Mouse (Mus musculus) embryonic facial prominence, embryonic 11.5 days (tissue): Measurements from ENCODE around the gene Sv2c. TPM values are rescaled to one million over a fixed set of nuclear protein-coding genes. Genes with fewer than 3 reads are reported as not detected.
A peak's percentile ranks its signal among the peaks of the same experiment; 100 is the strongest.

ENCODE experiments used
- ATAC-seq: fragments of 200-750 bp; cut with Nextera tagmentation; replicated peaks from 2 replicates; pipeline ENCODE4 v1.8.0; 2017; ENCODE audit warnings: low read depth; ENCODE audit not compliant: insufficient number of reproducible peaks, low FRiP score, low TSS enrichment
- DNase-seq: peaks from one replicate; pipeline ENCODE4 v3.0.0-alpha.2; 2015; ENCODE audit warnings: low spot score
- H3K27ac ChIP-seq: fragments of 300-500 bp; sonication (generic); replicated peaks from 2 replicates; pipeline ENCODE4 v1.5.1; 2014; ENCODE audit warnings: mild to moderate bottlenecking, low read depth, low read length, control low read depth
- H3K27me3 ChIP-seq: fragments of 300-500 bp; sonication (generic); 2 replicates; pipeline ENCODE4 v1.6.1; 2014; ENCODE audit warnings: mild to moderate bottlenecking, low read length, moderate library complexity, mixed read lengths; ENCODE audit not compliant: control insufficient read depth, insufficient read depth
- H3K36me3 ChIP-seq: fragments of 300-500 bp; sonication (generic); replicated peaks from 2 replicates; pipeline ENCODE4 v1.6.1; 2014; ENCODE audit warnings: low read depth, mild to moderate bottlenecking, low read length, moderate library complexity, mixed read lengths; ENCODE audit not compliant: control insufficient read depth, insufficient read depth
- H3K4me1 ChIP-seq: fragments of 300-500 bp; sonication (generic); 2 replicates; pipeline ENCODE4 v1.6.1; 2014; ENCODE audit warnings: low read length, mixed read lengths; ENCODE audit not compliant: control insufficient read depth, insufficient read depth
- H3K4me2 ChIP-seq: fragments of 300-500 bp; sonication (generic); 2 replicates; pipeline ENCODE4 v1.6.1; 2014; ENCODE audit warnings: low read depth, mild to moderate bottlenecking, control low read depth, low read length, moderate library complexity
- H3K4me3 ChIP-seq: fragments of 300-500 bp; sonication (generic); 2 replicates; pipeline ENCODE4 v1.5.1; 2014; ENCODE audit warnings: low read depth, low read length, control low read depth
- H3K9ac ChIP-seq: fragments of 300-500 bp; sonication (generic); replicated peaks from 2 replicates; pipeline ENCODE4 v1.6.1; 2014; ENCODE audit warnings: mild to moderate bottlenecking, control low read depth, low read length
- H3K9me3 ChIP-seq: fragments of 300-500 bp; sonication (generic); replicated peaks from 2 replicates; pipeline ENCODE4 v1.6.1; 2016; ENCODE audit warnings: mild to moderate bottlenecking, low read length, inconsistent platforms, mixed read lengths; ENCODE audit not compliant: control insufficient read depth
- WGBS: fragments of 180-500 bp; shearing (Covaris S2); extraction: QIAGEN DNeasy Blood & Tissue Kit; methylation state at CpG from one replicate; pipeline ENCODE4 v1.1.7; 2014; 5-methylcytosine and 5-hydroxymethylcytosine counted together
- polyA plus RNA-seq: library from polyadenylated mRNA; unstranded; fragments of >200 nt; fragmentation: Nextera tagmentation; extraction: Ambion mirVana; gene quantifications from 2 replicates; pipeline ENCODE4 v1.2.1, GENCODE M21; 2014

Gene Sv2c
- polyA plus RNA-seq, 1 experiment from 2014 or later: 1.7 TPM

DNA sequence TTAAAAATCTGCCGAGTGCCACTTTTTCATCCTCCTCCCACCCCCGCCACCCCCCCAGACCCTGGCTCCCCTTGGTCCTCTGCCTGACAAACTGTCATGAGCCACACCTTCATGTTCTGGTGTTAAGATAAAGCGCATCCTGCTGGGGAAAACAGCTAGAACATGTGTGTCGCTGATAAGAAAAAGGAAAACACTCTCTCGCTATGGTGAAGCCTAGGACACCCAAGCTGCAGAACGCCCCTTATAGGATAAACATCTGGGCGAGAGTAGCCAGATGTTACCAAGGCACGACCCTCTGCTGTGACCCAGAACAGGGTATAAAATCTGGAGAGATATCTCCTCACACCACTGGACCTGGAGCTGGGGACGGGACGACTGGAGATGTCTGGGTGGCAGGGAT, 167.2 kb downstream of the Sv2c start:
- H3K27ac ChIP-seq: 0 out of 2 replicates have a peak overlapping the region, but pooled peaks have one; percentile 28
- DNase-seq (no peak), ATAC-seq (no peak)
- no peaks in the 10 kb centered on the region for H3K36me3 ChIP-seq
- peaks cover under 1% of the 10 kb centered on the region; the same call in 1 of the 2 replicates for H3K4me1 ChIP-seq
- no peak overlapping the region for H3K4me2 ChIP-seq
- 62% methylated on average over 10 of the region's 10 CpGs for WGBS
- no peaks in the 10 kb centered on the region for H3K9me3 ChIP-seq
- no peak overlapping the region for H3K4me3 ChIP-seq
- no peak overlapping the region for H3K9ac ChIP-seq
- no peaks in the 10 kb centered on the region for H3K27me3 ChIP-seq

DNA sequence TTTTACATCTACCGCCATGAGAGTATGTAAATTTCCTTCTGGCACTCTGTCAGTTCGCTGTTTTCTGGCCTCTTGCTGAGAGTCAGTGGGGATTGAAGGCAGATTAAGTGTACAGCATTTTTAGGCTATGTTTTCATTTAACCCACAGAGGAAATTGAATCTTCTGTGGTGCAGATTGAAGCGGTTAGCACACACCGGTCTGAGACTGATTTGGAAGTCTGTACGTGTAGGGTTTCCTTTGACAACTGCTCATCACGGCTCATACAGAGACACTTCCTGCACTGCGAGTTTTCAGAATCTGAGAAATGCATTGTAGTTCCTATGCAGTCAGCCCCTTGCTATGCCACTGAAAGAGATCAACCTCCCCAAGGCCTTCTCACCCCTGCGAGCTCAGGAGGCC, 168.2 kb downstream of the Sv2c start:
- H3K27me3 ChIP-seq: no peaks in the 10 kb centered on the region
- H3K9me3 ChIP-seq: no peaks in the 10 kb centered on the region
- H3K27ac ChIP-seq: no peak overlapping the region; the same call in 1 of the 2 replicates
- no peaks in the 10 kb centered on the region for H3K36me3 ChIP-seq
- WGBS: 29% methylated on average over 8 of the region's 8 CpGs
- no peak overlapping the region for H3K9ac ChIP-seq
- H3K4me3 ChIP-seq: no peak overlapping the region
- H3K4me1 ChIP-seq: peaks cover 3% of the 10 kb centered on the region
- DNase-seq (peak; percentile 57), ATAC-seq (no peak)
- no peak overlapping the region for H3K4me2 ChIP-seq

DNA sequence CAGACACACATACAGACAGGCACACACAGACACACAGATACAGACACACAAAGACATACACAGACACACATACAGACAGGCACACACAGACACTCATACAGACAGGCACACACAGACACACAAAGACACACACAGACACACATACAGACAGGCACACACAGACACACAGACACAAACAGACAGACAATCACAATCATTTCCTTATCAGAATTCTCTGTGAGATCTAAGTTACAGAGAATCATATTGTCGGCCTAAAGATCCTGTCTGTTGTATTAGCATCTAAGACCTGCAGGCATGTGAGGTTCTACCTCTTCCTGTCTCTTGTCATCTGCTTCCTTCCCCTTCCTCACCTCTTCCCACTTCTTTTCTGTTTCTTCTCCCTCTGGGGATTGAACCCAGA, 168.7 kb downstream of the Sv2c start:
- ATAC-seq (no peak), DNase-seq (no peak)
- Histone ChIP-seq H3K4me3 (no peak overlapping the region), H3K9me3 (no peaks in the 10 kb centered on the region), H3K27ac (no peak overlapping the region; the same call in 1 of the 2 replicates), H3K4me2 (no peak overlapping the region), H3K4me1 (peaks cover 3% of the 10 kb centered on the region), H3K36me3 (no peaks in the 10 kb centered on the region), H3K27me3 (no peaks in the 10 kb centered on the region), H3K9ac (no peak overlapping the region)
- 70% methylated on average over 1 of the region's 1 CpGs for WGBS

DNA sequence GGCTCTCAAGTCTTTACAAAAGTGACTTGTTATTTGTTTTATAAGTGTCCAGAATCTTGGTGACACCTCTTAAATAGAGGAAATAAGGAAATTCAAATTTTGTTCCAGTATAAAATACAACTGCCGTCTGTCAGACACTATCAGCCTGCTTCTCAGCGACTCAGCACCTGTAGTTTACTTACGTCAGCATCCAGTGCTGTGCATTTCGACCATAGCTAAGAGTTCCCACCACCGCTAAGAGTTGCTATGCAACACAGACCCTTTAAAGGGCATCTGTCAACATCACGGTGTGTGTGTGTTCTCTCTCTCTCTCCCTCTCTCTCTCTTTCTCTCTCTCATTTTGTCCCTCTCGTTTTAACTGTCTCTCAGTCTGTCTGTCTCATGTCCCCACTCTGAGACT, 170.5 kb downstream of the Sv2c start:
- Histone ChIP-seq H3K4me2 (no peak overlapping the region; the same call in 1 of the 2 replicates), H3K36me3 (no peaks in the 10 kb centered on the region), H3K9ac (no peak overlapping the region), H3K4me3 (no peak overlapping the region; the same call in 1 of the 2 replicates), H3K9me3 (no peaks in the 10 kb centered on the region), H3K27me3 (no peaks in the 10 kb centered on the region), H3K4me1 (peaks cover 3% of the 10 kb centered on the region), H3K27ac (no peak overlapping the region)
- ATAC-seq: no peak
- WGBS: 38% methylated on average over 7 of the region's 7 CpGs
- no peak for DNase-seq

DNA sequence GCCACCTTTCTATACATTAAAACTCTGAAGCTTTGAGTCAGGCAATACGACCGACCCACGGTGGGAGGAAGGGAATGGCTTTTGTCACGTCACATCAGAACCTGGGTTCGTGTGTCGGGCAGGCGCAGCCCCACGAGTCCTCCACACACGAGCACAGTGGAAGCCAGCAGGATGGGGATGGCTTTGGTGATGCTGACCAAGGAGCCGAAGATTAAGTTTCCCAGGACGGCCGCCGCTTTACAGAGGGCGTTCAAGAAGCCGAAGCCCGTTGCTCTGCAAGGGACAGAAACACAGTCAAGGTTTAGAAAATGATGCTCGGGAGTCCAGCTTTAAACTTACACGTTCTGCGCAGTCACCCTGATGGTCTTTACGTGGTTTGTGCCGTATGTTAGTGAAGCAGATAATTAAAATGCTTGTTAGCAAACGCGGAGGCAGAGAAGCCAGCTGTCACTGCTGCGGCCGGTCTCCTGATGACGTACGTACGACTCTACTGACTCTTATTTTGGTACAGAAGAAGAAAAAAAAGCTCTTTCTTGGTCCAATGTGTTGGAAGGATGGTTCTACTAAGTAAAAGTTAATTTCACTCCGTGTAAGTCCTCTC, 171.1 kb downstream of the Sv2c start:
- H3K4me3 ChIP-seq: peak overlapping the region; percentile 29
- no peaks in the 10 kb centered on the region for H3K9me3 ChIP-seq
- ATAC-seq (no peak), DNase-seq (peak; percentile 42)
- no peak overlapping the region for H3K27ac ChIP-seq
- peak overlapping the region; percentile 46 for H3K9ac ChIP-seq
- H3K36me3 ChIP-seq: no peaks in the 10 kb centered on the region
- 11% methylated on average over 29 of the region's 29 CpGs for WGBS
- H3K4me1 ChIP-seq: peaks cover 3% of the 10 kb centered on the region
- H3K27me3 ChIP-seq: no peaks in the 10 kb centered on the region
- peak overlapping the region; percentile 68 for H3K4me2 ChIP-seq

DNA sequence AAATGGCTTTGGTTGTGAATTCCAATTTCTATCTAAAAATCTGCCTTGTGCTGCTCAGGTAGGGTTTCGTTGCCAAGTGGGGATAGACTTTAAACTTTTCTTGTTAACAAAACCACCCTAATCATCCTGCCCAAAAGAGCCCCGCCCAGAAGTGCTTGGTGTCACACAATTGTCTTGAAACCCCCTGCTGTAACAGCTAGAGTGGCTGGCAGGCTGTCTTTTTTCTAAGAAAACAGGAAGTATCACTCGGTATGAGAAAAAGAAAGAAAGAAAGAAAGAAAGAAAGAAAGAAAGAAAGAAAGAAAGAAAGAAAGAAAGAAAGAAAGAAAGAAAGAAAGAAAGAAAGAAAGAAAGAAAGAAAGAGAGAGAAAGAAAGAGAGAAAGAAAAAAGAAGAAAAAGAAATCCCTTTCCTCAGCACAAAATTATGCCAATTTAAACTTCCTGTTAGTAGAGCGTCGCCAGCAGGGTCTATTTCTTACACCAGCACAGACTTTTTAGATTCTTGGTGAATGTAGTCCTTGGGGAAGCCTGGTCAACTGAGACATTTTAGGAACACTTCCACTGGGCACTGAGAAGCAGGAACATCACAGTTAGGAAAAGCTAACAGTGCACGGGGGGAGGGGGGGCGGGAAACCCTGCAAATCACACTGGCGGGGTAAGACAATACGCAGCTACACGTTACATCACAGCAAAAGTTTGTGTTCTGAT, 171.7 kb downstream of the Sv2c start:
- H3K27ac ChIP-seq: no peak overlapping the region
- ATAC-seq (no peak), DNase-seq (peak; percentile 21)
- peak overlapping the region; percentile 29 for H3K4me3 ChIP-seq
- WGBS: 6% methylated on average over 10 of the region's 10 CpGs
- no peaks in the 10 kb centered on the region for H3K36me3 ChIP-seq
- peak overlapping the region; percentile 68 for H3K4me2 ChIP-seq
- peaks cover 3% of the 10 kb centered on the region for H3K4me1 ChIP-seq
- no peaks in the 10 kb centered on the region for H3K27me3 ChIP-seq
- H3K9ac ChIP-seq: peak overlapping the region; percentile 46
- H3K9me3 ChIP-seq: no peaks in the 10 kb centered on the region

DNA sequence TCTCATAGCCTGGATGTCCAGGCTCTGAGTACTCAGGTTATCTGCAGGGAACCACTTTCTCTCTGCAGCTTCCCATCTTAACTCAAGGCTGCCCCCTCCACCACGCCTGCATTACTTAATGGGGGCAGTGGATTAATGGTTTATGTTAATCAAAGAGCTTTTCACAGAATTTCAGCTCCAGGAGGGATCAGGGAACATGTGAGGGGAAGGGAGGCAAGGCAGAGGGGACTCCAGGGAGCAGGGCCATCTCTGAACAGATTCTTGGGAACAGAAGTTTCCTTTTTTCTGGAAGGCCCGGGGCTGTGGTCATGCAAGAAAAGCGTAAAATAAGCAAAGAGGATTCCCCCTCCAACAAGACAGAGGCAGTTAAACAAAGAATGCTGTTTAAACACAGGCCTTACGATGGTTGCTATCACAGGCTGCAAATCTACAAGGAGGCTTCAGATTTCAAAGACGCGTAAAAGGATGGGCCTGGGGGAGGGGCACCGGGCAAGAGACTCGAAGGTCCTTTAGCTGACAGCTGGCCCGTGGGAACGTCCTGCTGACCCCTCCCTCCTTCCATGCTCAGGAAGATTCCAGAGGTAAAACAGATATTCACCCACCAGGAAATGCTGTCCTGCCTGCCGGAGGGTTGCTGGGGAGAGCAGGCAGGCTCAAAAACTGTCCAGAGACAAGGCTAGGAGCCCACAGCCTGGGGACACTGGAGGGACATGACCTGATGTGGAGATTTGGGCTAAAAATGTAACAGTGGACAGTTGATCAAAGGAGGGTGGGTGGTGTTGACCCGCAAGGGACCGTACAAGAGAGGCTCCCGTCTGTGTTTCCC, 172.5 kb downstream of the Sv2c start:
- 3% methylated on average over 14 of the region's 14 CpGs for WGBS
- H3K27me3 ChIP-seq: no peaks in the 10 kb centered on the region
- no peak overlapping the region for H3K27ac ChIP-seq
- peaks cover 3% of the 10 kb centered on the region for H3K4me1 ChIP-seq
- peak overlapping the region; percentile 33 for H3K4me2 ChIP-seq
- peak overlapping the region; percentile 44 for H3K9ac ChIP-seq
- no peak overlapping the region for H3K4me3 ChIP-seq
- ATAC-seq: no peak; the same call in 1 of the 2 replicates
- H3K36me3 ChIP-seq: no peaks in the 10 kb centered on the region
- DNase-seq: peak; percentile 58
- H3K9me3 ChIP-seq: no peaks in the 10 kb centered on the region
